Mouse (Mus musculus) embryonic fibroblast, embryonic 13.5 days (primary cell): ENCODE results near the gene Cnot3.

Experiments used
- CTCF ChIP-seq: IDR thresholded peaks from 2 replicates; pipeline ENCODE4 v1.5.1; 2011; ENCODE audit warnings: mild to moderate bottlenecking, control low read depth, low read length, moderate library complexity, borderline replicate concordance; ENCODE audit not compliant: insufficient read depth
- POLR2A ChIP-seq: IDR thresholded peaks from 2 replicates; pipeline ENCODE4 v1.6.1; 2011; ENCODE audit warnings: low read depth, mild to moderate bottlenecking, control low read depth, low read length, moderate library complexity

DNA sequence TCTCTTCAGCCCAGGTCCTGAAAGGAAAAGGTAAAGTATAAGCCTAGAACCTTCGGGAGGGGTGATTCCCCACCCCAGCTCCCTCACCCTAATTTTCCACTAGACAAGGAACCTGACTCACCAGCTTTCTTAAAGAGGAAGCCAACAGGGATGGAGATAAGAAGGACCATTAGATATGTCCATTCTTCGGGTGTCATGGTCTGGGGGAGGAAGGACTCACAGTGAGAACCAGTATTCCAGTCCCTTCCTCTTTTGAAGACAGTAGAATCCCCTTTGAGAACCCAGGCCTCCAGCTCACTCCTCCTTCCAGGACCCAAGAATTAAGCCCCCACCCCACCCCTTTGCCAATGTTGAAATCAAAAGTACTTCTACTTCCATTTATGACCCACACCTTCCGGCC is 46.9 kb downstream of the Cnot3 start:
- TF ChIP-seq CTCF, result no peak
- no peak for TF ChIP-seq POLR2A
